In genomic region chr3:105451627-105452555, GRCm38 (mm10) we compare ENCODE assay signal across 7 mouse cellular contexts. TPM values are rescaled to one million over a fixed set of nuclear protein-coding genes. Genes with fewer than 3 reads are reported as not detected.
DNase-seq lines count a peak whose midpoint lies in the region; ATAC-seq and TF ChIP-seq lines count a peak whose summit lies in the region.

Kcnd3 (plus strand) TSS chr3:105452330.

- peak within 1 kb of the TSS; percentile 55 for H3K4me3 ChIP-seq in kidney, adult 2 months (ENCODE audit: insufficient read depth, low read depth, low read length)
- H3K4me3 ChIP-seq in limb, embryonic 13.5 days, result peak within 1 kb of the TSS; percentile 67
- peak within 1 kb of the TSS; percentile 75 for H3K4me3 ChIP-seq in midbrain, embryonic 13.5 days (replicated peaks)
- H3K4me3 ChIP-seq in stomach, postnatal 0 days (ENCODE audit: low read depth, low read length), result peak within 1 kb of the TSS; percentile 62

- peak; percentile 70 for DNase-seq in adrenal gland, postnatal 25 days
- peak; percentile 38 to 59 for DNase-seq in heart, adult 18-20 months
- DNase-seq in kidney, adult 2 months, result peak; percentile 32
- peak; percentile 66 for DNase-seq in stomach, postnatal 0 days (ENCODE audit: low spot score)

- peaks cover 1% of the 10 kb centered on the region for H3K27me3 ChIP-seq in kidney, adult 2 months (replicated peaks; ENCODE audit: control insufficient read depth, insufficient read depth, low read length)
- H3K27me3 ChIP-seq in limb, embryonic 13.5 days, result peaks cover 96% of the 10 kb centered on the region
- peaks cover 42% of the 10 kb centered on the region for H3K27me3 ChIP-seq in midbrain, embryonic 13.5 days
- H3K27me3 ChIP-seq in stomach, postnatal 0 days (ENCODE audit: control insufficient read depth, insufficient read depth, low read length), result no peaks in the 10 kb centered on the region

- no peaks in the 10 kb centered on the region for H3K9me3 ChIP-seq in limb, embryonic 13.5 days
- no peaks in the 10 kb centered on the region for H3K9me3 ChIP-seq in midbrain, embryonic 13.5 days
- H3K9me3 ChIP-seq in stomach, postnatal 0 days (ENCODE audit: control insufficient read depth, low read length), result no peaks in the 10 kb centered on the region

- WGBS in kidney, adult 2 months, result 2% methylated on average over 90 of the region's 98 CpGs
- 2% methylated on average over 49 of the region's 98 CpGs for WGBS in limb, embryonic 13.5 days
- under 1% methylated on average over 60 of the region's 98 CpGs for WGBS in midbrain, embryonic 13.5 days
- WGBS in stomach, postnatal 0 days, result 1% methylated on average over 52 of the region's 98 CpGs

- no peak within 1 kb of the TSS for H3K27ac ChIP-seq in kidney, adult 2 months (ENCODE audit: insufficient read depth, low read depth, low read length)
- H3K27ac ChIP-seq in limb, embryonic 13.5 days, result no peak within 1 kb of the TSS
- peak within 1 kb of the TSS; percentile 86 for H3K27ac ChIP-seq in midbrain, embryonic 13.5 days
- peak within 1 kb of the TSS; percentile 82 for H3K27ac ChIP-seq in stomach, postnatal 0 days (replicated peaks)

- H3K4me2 ChIP-seq in limb, embryonic 13.5 days (replicated peaks), result peak within 1 kb of the TSS; percentile 99
- peak within 1 kb of the TSS; percentile 99 for H3K4me2 ChIP-seq in midbrain, embryonic 13.5 days (replicated peaks)
- peak within 1 kb of the TSS; percentile 97 for H3K4me2 ChIP-seq in stomach, postnatal 0 days (replicated peaks; ENCODE audit: low read depth)

- peak within 1 kb of the TSS; percentile 72 for H3K9ac ChIP-seq in limb, embryonic 13.5 days
- H3K9ac ChIP-seq in midbrain, embryonic 13.5 days (replicated peaks), result peak within 1 kb of the TSS; percentile 87
- H3K9ac ChIP-seq in stomach, postnatal 0 days (ENCODE audit: low read length), result peak within 1 kb of the TSS; percentile 70

- peak; percentile 33; the same call in 1 of the 2 replicates for ATAC-seq in common myeloid progenitor, adult 5-6 weeks (replicated peaks; ENCODE audit: low read depth, poor library complexity, severe bottlenecking)
- ATAC-seq in limb, embryonic 13.5 days (ENCODE audit: low FRiP score, low read depth), result peak; percentile 68
- peak; percentile 83 for ATAC-seq in midbrain, embryonic 13.5 days
- ATAC-seq in stomach, postnatal 0 days (ENCODE audit: low FRiP score, low TSS enrichment), result peak; percentile 68

- TF ChIP-seq EP300 in stomach, postnatal 0 days (optimal IDR thresholded peaks at IDR 0.05), result no peak

- H3K36me3 ChIP-seq in kidney, adult 2 months (ENCODE audit: control insufficient read depth, insufficient read depth, low read length), result no peaks in the 10 kb centered on the region
- no peaks in the 10 kb centered on the region for H3K36me3 ChIP-seq in limb, embryonic 13.5 days
- no peaks in the 10 kb centered on the region for H3K36me3 ChIP-seq in midbrain, embryonic 13.5 days
- H3K36me3 ChIP-seq in stomach, postnatal 0 days (ENCODE audit: control insufficient read depth, insufficient read depth, low read length), result no peaks in the 10 kb centered on the region

- H3K4me1 ChIP-seq in kidney, adult 2 months (ENCODE audit: control insufficient read depth, insufficient read depth, low read length), result no peaks in the 10 kb centered on the region
- H3K4me1 ChIP-seq in limb, embryonic 13.5 days, result peaks cover 22% of the 10 kb centered on the region
- peaks cover 42% of the 10 kb centered on the region for H3K4me1 ChIP-seq in midbrain, embryonic 13.5 days (replicated peaks)
- peaks cover 2% of the 10 kb centered on the region; the same call in 1 of the 2 replicates for H3K4me1 ChIP-seq in stomach, postnatal 0 days (replicated peaks; ENCODE audit: control insufficient read depth, insufficient read depth)

- no peak for TF ChIP-seq POLR2A in kidney, adult 2 months (IDR thresholded peaks at IDR 0.05; ENCODE audit: low read depth, low read length)

- TF ChIP-seq CTCF in kidney, adult 2 months (conservative IDR thresholded peaks at IDR 0.05; ENCODE audit: insufficient read depth, insufficient read length, low read depth, low read length), result no peak
- TF ChIP-seq CTCF in stomach, postnatal 0 days (IDR thresholded peaks at IDR 0.05; ENCODE audit: low read depth), result no peak

RNA-seq across cellular contexts. Expression of gene Kcnd3, which starts in this region (rescaled TPM):
- total RNA-seq in adrenal gland, postnatal 25 days (2021), result 3.0 and 4.2 TPM in 2 replicates
- total RNA-seq in common myeloid progenitor, adult 5-6 weeks (2017), result not detected in 2 replicates
- 1 to 10 TPM; 8.2 to 8.5 TPM for total RNA-seq in heart, adult 18-20 months (2021)
- polyA plus RNA-seq in kidney, adult 2 months (2012; rRNA removed), result 5.0 TPM in 2 replicates
- polyA plus RNA-seq in limb, embryonic 13.5 days (2015; fragmentation: Nextera tagmentation; extraction: Ambion mirVana), result 0.75 and 0.84 TPM in 2 replicates
- 8.1 and 10.2 TPM in 2 replicates for polyA plus RNA-seq in midbrain, embryonic 13.5 days (2015; fragmentation: Nextera tagmentation; extraction: Ambion mirVana)
- 2.4 and 2.7 TPM in 2 replicates for polyA plus RNA-seq in stomach, postnatal 0 days (2015; fragmentation: Nextera tagmentation; extraction: Ambion mirVana)

Comparison
In these comparisons a context has a peak if more than half of its experiments do, and no peak if none do; other contexts are left out.
1. Peak in ATAC-seq in common myeloid progenitor, adult 5-6 weeks; RNA of the gene not detected or under 1 TPM.
2. Peak in ATAC-seq, H3K4me3 ChIP-seq, H3K9ac ChIP-seq and H3K4me2 ChIP-seq in limb, embryonic 13.5 days; RNA of the gene not detected or under 1 TPM.
3. ATAC-seq: peak in every context shown above with its lines; median percentile 83 in midbrain, embryonic 13.5 days; 68 in limb, embryonic 13.5 days; 68 in stomach, postnatal 0 days; 33 in common myeloid progenitor, adult 5-6 weeks.
4. H3K27ac ChIP-seq: peak in midbrain, embryonic 13.5 days (single experiment) and stomach, postnatal 0 days (single experiment); none in kidney, adult 2 months (single experiment) and limb, embryonic 13.5 days (single experiment).
5. Peak in every context shown above with its lines, with median percentiles within 50 percentile points of each other: DNase-seq, H3K4me3 ChIP-seq, H3K4me2 ChIP-seq and H3K9ac ChIP-seq.